Mouse (Mus musculus) kidney, embryonic 14.5 days (tissue): ENCODE measurements at regions not wholly inside any gene's neighbourhood (a gene's known extent, or its start where the extent isn't known, plus 50 kb on each side); places are given as distances from the start of the nearest gene placed in this dataset.
A peak's percentile ranks its signal among the peaks of the same experiment; 100 is the strongest.

ENCODE experiments used
- ATAC-seq: fragments of 200-750 bp; cut with Nextera tagmentation; 2 replicates; pipeline ENCODE4 v1.8.0; 2017; ENCODE audit warnings: moderate number of reproducible peaks, mild to moderate bottlenecking, moderate TSS enrichment, moderate library complexity; ENCODE audit not compliant: low FRiP score, low TSS enrichment
- H3K27ac ChIP-seq: fragments of 300-500 bp; sonication (generic); 2 replicates; pipeline ENCODE4 v1.5.1; 2014; ENCODE audit warnings: low read depth, mild to moderate bottlenecking, low read length, moderate library complexity, mixed read lengths
- H3K27me3 ChIP-seq: fragments of 300-500 bp; sonication (generic); 2 replicates; pipeline ENCODE4 v1.6.1; 2014; ENCODE audit warnings: mild to moderate bottlenecking, low read length; ENCODE audit not compliant: control insufficient read depth, insufficient read depth
- H3K36me3 ChIP-seq: fragments of 300-500 bp; sonication (generic); 2 replicates; pipeline ENCODE4 v1.6.1; 2014; ENCODE audit warnings: low read length, mixed read lengths; ENCODE audit not compliant: control insufficient read depth, insufficient read depth
- H3K4me1 ChIP-seq: fragments of 300-500 bp; sonication (generic); 2 replicates; pipeline ENCODE4 v1.6.1; 2014; ENCODE audit warnings: low read length, mixed read lengths; ENCODE audit not compliant: control insufficient read depth, insufficient read depth
- H3K4me2 ChIP-seq: fragments of 300-500 bp; sonication (generic); replicated peaks from 2 replicates; pipeline ENCODE4 v1.6.1; 2014; ENCODE audit warnings: low read depth, mild to moderate bottlenecking, low read length
- H3K4me3 ChIP-seq: fragments of 300-500 bp; sonication (generic); 2 replicates; pipeline ENCODE4 v1.5.1; 2014; ENCODE audit warnings: mild to moderate bottlenecking, low read length
- H3K9ac ChIP-seq: fragments of 300-500 bp; sonication (generic); 2 replicates; pipeline ENCODE4 v1.6.1; 2014; ENCODE audit warnings: low read depth, mild to moderate bottlenecking, low read length, moderate library complexity
- H3K9me3 ChIP-seq: fragments of 300-500 bp; sonication (generic); 2 replicates; pipeline ENCODE4 v1.6.1; 2016; ENCODE audit warnings: low read length; ENCODE audit not compliant: control insufficient read depth
- WGBS: fragments of 180-500 bp; shearing (Covaris S2); extraction: QIAGEN DNeasy Blood & Tissue Kit; methylation state at CpG from one replicate; pipeline ENCODE4 v1.1.7; 2014; 5-methylcytosine and 5-hydroxymethylcytosine counted together

DNA sequence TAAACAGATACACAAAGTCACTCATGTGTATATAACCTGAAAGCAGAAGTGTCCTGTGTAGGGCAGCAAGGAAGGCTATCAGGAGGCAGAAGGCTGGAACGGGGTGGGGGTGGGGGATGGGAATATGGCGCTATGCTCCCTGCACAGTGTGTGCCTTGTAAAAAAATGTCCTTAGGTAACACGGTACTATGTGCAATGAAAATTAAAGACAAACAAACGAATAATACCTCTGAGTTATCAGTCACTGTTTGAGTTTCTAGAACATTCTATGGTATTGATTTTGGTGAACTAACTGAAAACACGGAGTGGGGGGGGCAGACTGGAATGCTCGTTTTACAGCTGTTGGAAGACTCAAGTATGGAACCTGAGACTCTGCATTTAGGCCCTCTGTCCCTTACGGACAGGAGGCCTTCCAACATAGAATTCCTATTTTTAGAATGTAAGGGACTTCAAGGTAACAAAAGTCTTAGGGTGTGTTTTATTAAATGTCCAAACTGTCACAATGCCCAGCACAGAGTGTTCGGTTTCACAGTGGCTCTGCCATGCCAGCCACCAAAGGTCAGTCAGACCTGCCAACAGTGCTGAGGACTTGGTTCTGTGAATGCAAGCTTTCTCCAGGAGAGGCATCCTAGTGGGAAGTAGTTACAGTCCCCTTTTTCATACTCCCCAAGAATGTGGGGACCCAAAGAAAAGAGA is 240.6 kb downstream of the Ano6 start:
- no peak for ATAC-seq
- H3K4me2 ChIP-seq: no peak overlapping the region
- no peaks in the 10 kb centered on the region for H3K9me3 ChIP-seq
- H3K4me1 ChIP-seq: no peaks in the 10 kb centered on the region
- H3K36me3 ChIP-seq: no peaks in the 10 kb centered on the region
- no peak overlapping the region for H3K9ac ChIP-seq
- WGBS: 73% methylated on average over 8 of the region's 8 CpGs
- H3K4me3 ChIP-seq: no peak overlapping the region
- H3K27ac ChIP-seq: no peak overlapping the region
- H3K27me3 ChIP-seq: no peaks in the 10 kb centered on the region

GRCm38 (mm10) chr15:96035273-96035672 is 244.6 kb downstream of the Ano6 start:
- H3K9ac ChIP-seq: no peak overlapping the region
- H3K4me1 ChIP-seq: no peaks in the 10 kb centered on the region
- H3K36me3 ChIP-seq: no peaks in the 10 kb centered on the region
- ATAC-seq: no peak
- 83% methylated on average over 12 of the region's 12 CpGs for WGBS
- H3K27ac ChIP-seq: no peak overlapping the region
- H3K9me3 ChIP-seq: no peaks in the 10 kb centered on the region
- H3K4me2 ChIP-seq: no peak overlapping the region
- no peak overlapping the region for H3K4me3 ChIP-seq
- H3K27me3 ChIP-seq: no peaks in the 10 kb centered on the region

- H3K27ac ChIP-seq: no peak overlapping the region
- ATAC-seq: no peak
Measured at GRCm38 (mm10) chr15:96045561-96045960, 241.8 kb upstream of the Arid2 start.

GRCm38 (mm10) chr15:96046651-96047050 is 240.7 kb upstream of the Arid2 start:
- Histone ChIP-seq H3K4me1 (no peaks in the 10 kb centered on the region), H3K4me2 (no peak overlapping the region), H3K36me3 (no peaks in the 10 kb centered on the region), H3K27ac (no peak overlapping the region), H3K4me3 (no peak overlapping the region), H3K9me3 (no peaks in the 10 kb centered on the region), H3K27me3 (no peaks in the 10 kb centered on the region), H3K9ac (no peak overlapping the region)
- 61% methylated on average over 5 of the region's 5 CpGs for WGBS
- no peak for ATAC-seq

More at GRCm38 (mm10) chr15:96045561-96045960, 241.8 kb upstream of the Arid2 start:
- H3K36me3 ChIP-seq: no peaks in the 10 kb centered on the region
- no peak overlapping the region for H3K4me2 ChIP-seq
- no peak overlapping the region for H3K9ac ChIP-seq
- no peaks in the 10 kb centered on the region for H3K4me1 ChIP-seq
- H3K27me3 ChIP-seq: no peaks in the 10 kb centered on the region
- 59% methylated on average over 3 of the region's 3 CpGs for WGBS
- H3K9me3 ChIP-seq: no peaks in the 10 kb centered on the region
- no peak overlapping the region for H3K4me3 ChIP-seq

DNA sequence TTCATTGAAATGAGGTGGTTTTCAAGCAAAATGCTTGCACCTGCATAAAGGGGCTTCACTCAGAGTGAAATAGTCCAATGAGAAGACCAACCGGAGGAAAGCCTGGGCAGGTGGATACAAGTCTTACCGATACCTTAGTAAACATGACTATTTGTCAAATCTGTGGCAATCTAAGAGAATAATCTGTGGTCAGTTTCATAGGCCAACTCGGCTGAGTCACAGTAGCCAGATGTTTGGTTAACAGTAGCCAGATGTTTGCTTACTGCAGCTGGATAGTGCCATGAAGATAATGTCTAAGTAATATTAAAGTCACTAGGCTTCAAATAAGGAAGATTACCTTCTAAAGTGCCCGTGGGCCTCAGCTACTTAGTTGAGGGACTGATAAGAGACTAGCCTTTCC is 236.9 kb upstream of the Arid2 start:
- Histone ChIP-seq H3K36me3 (no peaks in the 10 kb centered on the region), H3K9ac (no peak overlapping the region), H3K4me2 (no peak overlapping the region), H3K27ac (no peak overlapping the region), H3K4me1 (peaks cover 1% of the 10 kb centered on the region; the same call in 1 of the 2 replicates), H3K9me3 (no peaks in the 10 kb centered on the region), H3K27me3 (no peaks in the 10 kb centered on the region), H3K4me3 (no peak overlapping the region)
- no peak for ATAC-seq
- 86% methylated on average over 4 of the region's 4 CpGs for WGBS

DNA sequence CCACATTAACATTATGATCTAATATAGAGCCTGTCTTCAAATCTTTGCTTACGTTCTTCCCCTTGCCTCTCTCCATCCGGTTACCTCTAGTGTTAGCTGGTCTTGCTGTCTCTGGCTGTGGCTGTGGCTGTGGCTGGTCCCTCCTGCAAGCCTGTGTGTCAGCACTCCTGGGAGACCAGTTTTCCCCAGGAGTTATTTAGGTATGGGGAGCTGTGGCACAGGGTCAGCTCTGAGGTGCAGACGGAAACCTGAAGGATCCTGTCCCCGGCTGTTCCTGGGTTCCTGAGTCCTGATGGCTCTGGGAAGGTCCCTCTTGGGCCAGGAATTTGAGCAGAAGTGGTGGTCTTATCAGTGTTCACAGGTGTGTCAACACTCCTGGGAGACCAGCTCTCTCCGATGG is 234.7 kb upstream of the Arid2 start:
- Histone ChIP-seq H3K4me3 (no peak overlapping the region), H3K36me3 (no peaks in the 10 kb centered on the region), H3K9me3 (no peaks in the 10 kb centered on the region), H3K27ac (no peak overlapping the region), H3K9ac (no peak overlapping the region), H3K4me2 (no peak overlapping the region), H3K4me1 (peaks cover 7% of the 10 kb centered on the region), H3K27me3 (no peaks in the 10 kb centered on the region)
- ATAC-seq: no peak
- 93% methylated on average over 5 of the region's 5 CpGs for WGBS

GRCm38 (mm10) chr15:96055361-96055760 is 232.0 kb upstream of the Arid2 start:
- H3K4me1 ChIP-seq: peaks cover 7% of the 10 kb centered on the region
- no peaks in the 10 kb centered on the region for H3K27me3 ChIP-seq
- no peaks in the 10 kb centered on the region for H3K9me3 ChIP-seq
- H3K27ac ChIP-seq: peak overlapping the region; percentile 44; the same call in 1 of the 2 replicates
- no peak overlapping the region for H3K9ac ChIP-seq
- WGBS: 19% methylated on average over 10 of the region's 10 CpGs
- H3K4me2 ChIP-seq: peak overlapping the region; percentile 27; the same call in 1 of the 2 replicates
- H3K36me3 ChIP-seq: no peaks in the 10 kb centered on the region
- ATAC-seq: peak; percentile 45
- H3K4me3 ChIP-seq: no peak overlapping the region

GRCm38 (mm10) chr15:96055796-96056473 is 231.4 kb upstream of the Arid2 start:
- ATAC-seq: peak; percentile 66
- WGBS: 38% methylated on average over 16 of the region's 16 CpGs
- H3K9ac ChIP-seq: no peak overlapping the region
- H3K4me2 ChIP-seq: peak overlapping the region; percentile 27
- no peaks in the 10 kb centered on the region for H3K36me3 ChIP-seq
- peak overlapping the region; percentile 44; the same call in 1 of the 2 replicates for H3K27ac ChIP-seq
- H3K4me1 ChIP-seq: peaks cover 7% of the 10 kb centered on the region
- no peaks in the 10 kb centered on the region for H3K27me3 ChIP-seq
- no peaks in the 10 kb centered on the region for H3K9me3 ChIP-seq
- H3K4me3 ChIP-seq: no peak overlapping the region

- WGBS: 69% methylated on average over 3 of the region's 3 CpGs
- Histone ChIP-seq H3K4me2 (no peak overlapping the region), H3K27ac (no peak overlapping the region), H3K4me1 (peaks cover 7% of the 10 kb centered on the region), H3K36me3 (no peaks in the 10 kb centered on the region), H3K4me3 (no peak overlapping the region), H3K9ac (no peak overlapping the region), H3K27me3 (no peaks in the 10 kb centered on the region), H3K9me3 (no peaks in the 10 kb centered on the region)
- ATAC-seq: no peak
Measured at GRCm38 (mm10) chr15:96059623-96060022, 227.7 kb upstream of the Arid2 start.
